29 mouse cellular contexts compared by ENCODE assay signal in the genomic region with DNA sequence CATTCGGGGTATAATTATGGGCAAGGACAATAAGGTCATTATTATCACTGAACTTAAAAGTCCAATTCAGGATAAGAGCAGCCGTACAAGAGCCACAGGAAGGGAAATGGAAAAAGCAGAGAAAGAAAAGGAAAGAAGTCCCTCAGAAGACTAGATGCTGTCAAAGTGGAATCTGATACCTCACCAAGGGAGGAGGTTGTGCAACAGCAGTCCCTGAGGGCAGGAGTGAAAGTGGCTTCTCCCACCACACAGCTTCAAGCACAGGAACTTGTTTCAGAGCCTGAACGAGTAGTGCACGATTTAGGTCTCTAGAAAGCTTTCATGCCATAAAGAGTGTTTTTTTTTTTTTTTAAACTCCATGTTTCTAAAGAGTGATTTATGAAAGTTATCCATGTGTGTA.
A peak's percentile ranks its signal among the peaks of the same experiment; 100 is the strongest.
DNase-seq lines count a peak whose midpoint lies in the region; ATAC-seq and TF ChIP-seq lines count a peak whose summit lies in the region.
"Had no signal": no experiment of that assay in that cellular context is flagged by ENCODE, and none has a peak within 500 bp of the region (broad histone marks: within the 10 kb centered on the region; RNA-seq: fewer than 3 reads in every experiment).

No protein-coding gene starts in this region.

- ATAC-seq in embryonic facial prominence, embryonic 15.5 days (ENCODE audit: insufficient number of reproducible peaks, low FRiP score, low TSS enrichment, low read depth), result no peak
- ATAC-seq in frontal cortex, adult (ENCODE audit: low TSS enrichment), result no peak
- ATAC-seq in neural tube, embryonic 15.5 days (ENCODE audit: low FRiP score), result no peak
- ATAC-seq: activated CD4-positive, CD25-positive, alpha-beta regulatory T cell, adult 4 months; forebrain, embryonic 14.5 days; intestine, embryonic 16.5 days; Patski had no signal

- no peak overlapping the region for H3K4me2 ChIP-seq in embryonic facial prominence, embryonic 15.5 days (replicated peaks)
- H3K4me2 ChIP-seq in neural tube, embryonic 15.5 days, result no peak overlapping the region
- H3K4me2 ChIP-seq: embryonic facial prominence, embryonic 13.5 days; heart, embryonic 11.5 days; heart, embryonic 15.5 days; hindbrain, embryonic 14.5 days had no signal

- DNase-seq in gastrocnemius, adult 2 months, result peak; percentile 45
- DNase-seq in gastrocnemius, postnatal 4 days (ENCODE audit: low spot score in 2 of 2), result no peak
- DNase-seq in 3T3-L1 (ENCODE audit: low read depth, low spot score) (peak; percentile 80), MN1 (ENCODE audit: low spot score) (no peak)
- DNase-seq: adrenal gland, adult 2 months; adrenal gland, postnatal 25 days; cerebellum, adult 18-20 months; cerebellum, adult 9-11 months; embryo, embryonic 11 days; gastrocnemius, postnatal 36 days; heart, adult 2 months; heart, postnatal 14 days; kidney, adult 8-10 months had no signal

- no peak overlapping the region for H3ac ChIP-seq in C2C12 (ENCODE audit: control insufficient read depth, insufficient read length, low read depth)

- H3K4me1 ChIP-seq in embryonic facial prominence, embryonic 15.5 days, result peaks cover 24% of the 10 kb centered on the region
- no peaks in the 10 kb centered on the region for H3K4me1 ChIP-seq in neural tube, embryonic 15.5 days
- H3K4me1 ChIP-seq: forebrain, embryonic 10.5 days; heart, embryonic 15.5 days had no signal

- no peak overlapping the region for H3K9ac ChIP-seq in embryonic facial prominence, embryonic 15.5 days
- no peak overlapping the region for H3K9ac ChIP-seq in neural tube, embryonic 15.5 days (replicated peaks)
- H3K9ac ChIP-seq: embryonic facial prominence, embryonic 13.5 days; heart, embryonic 15.5 days; hindbrain, embryonic 14.5 days had no signal

- intact Hi-C loops in gastrocnemius, adult 2 months (cut with DNase I), result no loop called here

- 37% methylated on average over 4 of the region's 4 CpGs for WGBS in embryonic facial prominence, embryonic 15.5 days
- WGBS in neural tube, embryonic 15.5 days, result 81% methylated on average over 4 of the region's 4 CpGs

- no peak overlapping the region for H3K4me3 ChIP-seq in gastrocnemius, adult 2 months
- no peak overlapping the region for H3K4me3 ChIP-seq in C2C12 (ENCODE audit: insufficient read depth, poor library complexity, severe bottlenecking)
- H3K4me3 ChIP-seq in embryonic facial prominence, embryonic 15.5 days (replicated peaks), result no peak overlapping the region
- H3K4me3 ChIP-seq in neural tube, embryonic 15.5 days (replicated peaks), result no peak overlapping the region
- H3K4me3 ChIP-seq: embryonic facial prominence, embryonic 13.5 days; erythroblast, embryonic 14.5 days; forebrain, embryonic 10.5 days; heart, adult 2 months; heart, embryonic 15.5 days; hindbrain, embryonic 10.5 days had no signal

- H3K79me3 ChIP-seq in C2C12 (ENCODE audit: low read depth), result no peaks in the 10 kb centered on the region

- H3K36me3 ChIP-seq in C2C12 (ENCODE audit: control insufficient read depth, insufficient read depth), result no peaks in the 10 kb centered on the region
- H3K36me3 ChIP-seq in embryonic facial prominence, embryonic 15.5 days, result no peaks in the 10 kb centered on the region
- no peaks in the 10 kb centered on the region for H3K36me3 ChIP-seq in neural tube, embryonic 15.5 days
- H3K36me3 ChIP-seq: embryonic facial prominence, embryonic 13.5 days; forebrain, embryonic 10.5 days; G1E; heart, embryonic 15.5 days; hindbrain, embryonic 10.5 days had no signal

- H3K27ac ChIP-seq in gastrocnemius, adult 2 months, result no peak overlapping the region
- 0 out of 2 replicates have a peak overlapping the region, but pooled peaks have one; percentile 12 for H3K27ac ChIP-seq in embryonic facial prominence, embryonic 15.5 days (replicated peaks)
- H3K27ac ChIP-seq in neural tube, embryonic 15.5 days (replicated peaks), result no peak overlapping the region
- H3K27ac ChIP-seq: forebrain, embryonic 10.5 days; heart, adult 2 months; heart, embryonic 15.5 days; hindbrain, embryonic 10.5 days; hindbrain, embryonic 14.5 days had no signal

- no peak for TF ChIP-seq CTCF in gastrocnemius, adult 2 months (IDR thresholded peaks at IDR 0.05)
- no peak for TF ChIP-seq CTCF in C2C12 (IDR thresholded peaks at IDR 0.05; ENCODE audit: control insufficient read depth, insufficient read depth, insufficient read length)

- H3K9me3 ChIP-seq in embryonic facial prominence, embryonic 15.5 days (replicated peaks), result no peaks in the 10 kb centered on the region
- no peaks in the 10 kb centered on the region for H3K9me3 ChIP-seq in neural tube, embryonic 15.5 days (replicated peaks)
- H3K9me3 ChIP-seq: embryonic facial prominence, embryonic 13.5 days; forebrain, embryonic 10.5 days; G1E; heart, embryonic 15.5 days; hindbrain, embryonic 10.5 days had no signal

- H3K79me2 ChIP-seq in C2C12 (ENCODE audit: control insufficient read depth, insufficient read depth), result no peaks in the 10 kb centered on the region

- H3K27me3 ChIP-seq in C2C12 (ENCODE audit: control insufficient read depth, insufficient read depth, insufficient read length), result no peaks in the 10 kb centered on the region
- no peaks in the 10 kb centered on the region for H3K27me3 ChIP-seq in embryonic facial prominence, embryonic 15.5 days
- no peaks in the 10 kb centered on the region for H3K27me3 ChIP-seq in neural tube, embryonic 15.5 days (replicated peaks)
- H3K27me3 ChIP-seq: embryonic facial prominence, embryonic 13.5 days; heart, embryonic 15.5 days; Patski had no signal

TF ChIP-seq in C2C12, 6 proteins besides CTCF, POLR2A, EP300 and RAD21:
- TF ChIP-seq MYOG (IDR thresholded peaks at IDR 0.05; ENCODE audit: control insufficient read depth, extremely low read depth, insufficient read length) (no peak), CEBPB (IDR thresholded peaks at IDR 0.05; ENCODE audit: low read depth) (peak; percentile 99)
TF ChIP-seq in C2C12: peak in this region for 1.

Comparison
In these comparisons a context has a peak if more than half of its experiments do, and no peak if none do; other contexts are left out.
1. DNase-seq: peak in gastrocnemius, adult 2 months (single experiment) and 3T3-L1 (single experiment); none in gastrocnemius, postnatal 4 days (0 of 2) and MN1 (single experiment).